Comparison of ENCODE assay signal across 21 mouse cellular contexts in the genomic region with DNA sequence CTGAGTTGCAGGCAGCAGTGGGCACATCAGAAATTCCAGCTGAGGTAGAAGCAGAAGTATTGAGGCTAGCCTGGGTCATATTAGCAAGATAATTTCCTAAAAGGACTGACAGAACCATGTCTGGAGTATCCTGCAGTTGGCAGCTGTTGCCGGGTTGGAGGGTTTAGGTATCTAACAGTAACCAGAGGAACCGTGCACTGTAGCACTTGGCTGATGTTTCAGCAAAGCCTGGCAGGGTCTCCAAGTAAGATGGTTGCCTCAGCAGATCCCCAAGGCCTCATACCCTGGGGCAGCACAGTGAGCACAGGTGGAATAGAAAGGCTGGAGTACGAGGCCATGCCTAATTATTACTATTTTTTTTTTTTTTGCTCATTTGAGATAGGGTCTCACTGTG. TPM values are rescaled to one million over a fixed set of nuclear protein-coding genes. Genes with fewer than 3 reads are reported as not detected.
A peak's percentile ranks its signal among the peaks of the same experiment; 100 is the strongest.
DNase-seq lines count a peak whose midpoint lies in the region; ATAC-seq and TF ChIP-seq lines count a peak whose summit lies in the region.
"Had no signal": no experiment of that assay in that cellular context is flagged by ENCODE, and none has a peak within 500 bp of the region (broad histone marks: within the 10 kb centered on the region; RNA-seq: fewer than 3 reads in every experiment).

No protein-coding gene starts in this region.

- no peaks in the 10 kb centered on the region for H3K9me3 ChIP-seq in limb, embryonic 12.5 days
- no peaks in the 10 kb centered on the region for H3K9me3 ChIP-seq in limb, embryonic 10.5 days (replicated peaks)
- no peaks in the 10 kb centered on the region for H3K9me3 ChIP-seq in ES-Bruce4 (replicated peaks; ENCODE audit: control insufficient read depth, insufficient read depth, low read length, poor library complexity, severe bottlenecking)
- H3K9me3 ChIP-seq in limb, embryonic 14.5 days (ENCODE audit: control insufficient read depth, low read length), result no peaks in the 10 kb centered on the region
- H3K9me3 ChIP-seq: forebrain, embryonic 13.5 days; heart, embryonic 15.5 days; hindbrain, embryonic 10.5 days; megakaryocyte, embryonic 14.5 days had no signal

- peak; percentile 41 for DNase-seq in gastrocnemius, adult 2 months
- no peak for DNase-seq in gastrocnemius, postnatal 14 days
- no peak for DNase-seq in limb, embryonic 10.5 days (ENCODE audit: low spot score)
- DNase-seq in limb, embryonic 14.5 days (ENCODE audit: low spot score), result no peak
- DNase-seq in layer of hippocampus, adult 8-10 months (ENCODE audit: low spot score in 2 of 2), result no peak

- no peak for TF ChIP-seq CTCF in gastrocnemius, adult 2 months (IDR thresholded peaks at IDR 0.05)
- no peak for TF ChIP-seq CTCF in ES-Bruce4 (IDR thresholded peaks at IDR 0.05; ENCODE audit: low read depth, low read length)

- no peak for ATAC-seq in limb, embryonic 12.5 days (ENCODE audit: insufficient number of reproducible peaks, insufficient read depth, low FRiP score, low TSS enrichment, low read depth)
- no peak for ATAC-seq in limb, embryonic 14.5 days (ENCODE audit: low FRiP score, low read depth)
- ATAC-seq: activated CD4-positive, CD25-positive, alpha-beta regulatory T cell, adult 4 months; forebrain, embryonic 13.5 days had no signal

- no peak overlapping the region for H3K4me2 ChIP-seq in limb, embryonic 12.5 days
- H3K4me2 ChIP-seq in limb, embryonic 14.5 days (replicated peaks; ENCODE audit: low read depth, low read length, severe bottlenecking), result no peak overlapping the region
- H3K4me2 ChIP-seq: forebrain, embryonic 13.5 days; heart, embryonic 15.5 days had no signal

- H3K4me3 ChIP-seq in gastrocnemius, adult 2 months, result no peak overlapping the region; the same call in 1 of the 2 replicates
- H3K4me3 ChIP-seq in limb, embryonic 12.5 days (replicated peaks), result no peak overlapping the region
- no peak overlapping the region for H3K4me3 ChIP-seq in limb, embryonic 10.5 days
- no peak overlapping the region for H3K4me3 ChIP-seq in ES-Bruce4 (ENCODE audit: low read depth, low read length)
- H3K4me3 ChIP-seq in limb, embryonic 14.5 days (replicated peaks; ENCODE audit: low read length), result no peak overlapping the region
- H3K4me3 ChIP-seq: erythroblast, embryonic 14.5 days; forebrain, embryonic 13.5 days; heart, embryonic 15.5 days; hindbrain, embryonic 10.5 days; megakaryocyte, embryonic 14.5 days had no signal

- TF ChIP-seq POLR2A in ES-Bruce4 (IDR thresholded peaks at IDR 0.05; ENCODE audit: insufficient read depth, low read length), result no peak
- TF ChIP-seq POLR2A in limb, embryonic 14.5 days (IDR thresholded peaks at IDR 0.05; ENCODE audit: borderline replicate concordance, extremely low read depth, insufficient read depth, insufficient read length), result no peak

- H3K36me3 ChIP-seq in limb, embryonic 12.5 days, result peaks cover 51% of the 10 kb centered on the region
- H3K36me3 ChIP-seq in limb, embryonic 10.5 days, result peaks cover 53% of the 10 kb centered on the region
- H3K36me3 ChIP-seq in ES-Bruce4 (ENCODE audit: control insufficient read depth, insufficient read depth, low read length, poor library complexity, severe bottlenecking), result peaks cover 52% of the 10 kb centered on the region
- H3K36me3 ChIP-seq in limb, embryonic 14.5 days (ENCODE audit: control insufficient read depth, insufficient read depth, low read length), result peaks cover 39% of the 10 kb centered on the region

- TF ChIP-seq EP300 in ES-Bruce4 (IDR thresholded peaks at IDR 0.05; ENCODE audit: insufficient read depth, low read depth, low read length), result no peak

- H3K4me1 ChIP-seq in limb, embryonic 12.5 days (replicated peaks), result peaks cover 7% of the 10 kb centered on the region; the same call in 1 of the 2 replicates
- peaks cover 20% of the 10 kb centered on the region for H3K4me1 ChIP-seq in limb, embryonic 10.5 days
- H3K4me1 ChIP-seq in ES-Bruce4 (ENCODE audit: control insufficient read depth, insufficient read depth, low read length), result no peaks in the 10 kb centered on the region
- H3K4me1 ChIP-seq in limb, embryonic 14.5 days (ENCODE audit: control insufficient read depth, insufficient read depth, low read length), result peaks cover 4% of the 10 kb centered on the region; the same call in 1 of the 2 replicates

- 81% methylated on average over 3 of the region's 3 CpGs for WGBS in limb, embryonic 12.5 days
- 89% methylated on average over 3 of the region's 3 CpGs for WGBS in limb, embryonic 10.5 days
- 85% methylated on average over 3 of the region's 3 CpGs for WGBS in limb, embryonic 14.5 days

- intact Hi-C loops in gastrocnemius, adult 2 months (cut with DNase I), result loop anchor here (2.0 kb wide), 1 partner anchor 78 kb away; no protein-coding TSS in a partner anchor
- intact Hi-C loops in gastrocnemius, postnatal 14 days (cut with DNase I; ENCODE audit: low total_unique reads), result loop anchor here (5.0 kb wide), 2 partner anchors 37 to 77 kb away; no protein-coding TSS in a partner anchor

- H3K27me3 ChIP-seq in limb, embryonic 12.5 days, result no peaks in the 10 kb centered on the region
- 0 out of 2 replicates have a peak, but pooled peaks cover under 1% of the 10 kb centered on the region for H3K27me3 ChIP-seq in limb, embryonic 10.5 days (ENCODE audit: low read depth, poor library complexity, severe bottlenecking)
- H3K27me3 ChIP-seq in ES-Bruce4 (ENCODE audit: control insufficient read depth, insufficient read depth, low read length, poor library complexity, severe bottlenecking), result no peaks in the 10 kb centered on the region
- no peaks in the 10 kb centered on the region for H3K27me3 ChIP-seq in limb, embryonic 14.5 days (ENCODE audit: control insufficient read depth, insufficient read depth, low read length)
- H3K27me3 ChIP-seq: heart, embryonic 15.5 days had no signal

- H3K27ac ChIP-seq in gastrocnemius, adult 2 months, result peak overlapping the region; percentile 64
- peak overlapping the region; percentile 62; the same call in 1 of the 2 replicates for H3K27ac ChIP-seq in limb, embryonic 12.5 days
- H3K27ac ChIP-seq in limb, embryonic 10.5 days, result no peak overlapping the region
- H3K27ac ChIP-seq in ES-Bruce4 (ENCODE audit: insufficient read depth, low read length), result peak overlapping the region; percentile 56; the same call in 1 of the 2 replicates
- 0 out of 2 replicates have a peak overlapping the region, but pooled peaks have one; percentile 33 for H3K27ac ChIP-seq in limb, embryonic 14.5 days (replicated peaks; ENCODE audit: low read depth, low read length)
- H3K27ac ChIP-seq: forebrain, embryonic 13.5 days; hindbrain, embryonic 10.5 days had no signal

- no peak overlapping the region for H3K9ac ChIP-seq in limb, embryonic 12.5 days (replicated peaks)
- peak overlapping the region; percentile 31; the same call in 1 of the 2 replicates for H3K9ac ChIP-seq in ES-Bruce4 (ENCODE audit: low read depth, poor library complexity, severe bottlenecking)
- H3K9ac ChIP-seq in limb, embryonic 14.5 days (ENCODE audit: low read depth, low read length, severe bottlenecking), result no peak overlapping the region
- H3K9ac ChIP-seq: forebrain, embryonic 13.5 days; heart, embryonic 15.5 days had no signal

RNA-seq across cellular contexts. Expression of a gene that starts 3.8 kb away (rescaled TPM):
- total RNA-seq in gastrocnemius, adult 2 months (2021), result 100 to 1,000 TPM; 606 to 729 TPM
- total RNA-seq in gastrocnemius, postnatal 14 days (2021), result 100 to 1,000 TPM; 791 to 878 TPM
- 1,086 and 1,101 TPM in 2 replicates for polyA plus RNA-seq in limb, embryonic 12.5 days (2016; fragmentation: Nextera tagmentation; extraction: Ambion mirVana)
- polyA plus RNA-seq in limb, embryonic 10.5 days (2016; fragmentation: Nextera tagmentation; extraction: Ambion mirVana), result 1,058 and 1,266 TPM in 2 replicates
- 4,511 and 5,371 TPM in 2 replicates for polyA plus RNA-seq in ES-Bruce4 (2011; ENCODE audit: insufficient read depth, insufficient read length, low read depth, missing spikeins)
- 2,303 and 3,506 TPM in 2 replicates for polyA plus RNA-seq in limb, embryonic 14.5 days (2012; rRNA removed)
- 1,158 and 1,230 TPM in 2 replicates for polyA plus RNA-seq in limb, embryonic 14.5 days (2014; fragmentation: Nextera tagmentation; extraction: Ambion mirVana)
- total RNA-seq in layer of hippocampus, adult 8-10 months (2022), result 100 to 1,000 TPM; 779 to 924 (median 859) TPM

RNA-seq across cellular contexts. Expression of a gene that starts 16.8 kb away (rescaled TPM):
- not detected for total RNA-seq in gastrocnemius, adult 2 months (2021)
- not detected for total RNA-seq in gastrocnemius, postnatal 14 days (2021)
- polyA plus RNA-seq in limb, embryonic 12.5 days (2016; fragmentation: Nextera tagmentation; extraction: Ambion mirVana), result 0.05 TPM in 1 of 2 replicates, not detected in the other
- polyA plus RNA-seq in limb, embryonic 10.5 days (2016; fragmentation: Nextera tagmentation; extraction: Ambion mirVana), result 0.04 and 0.09 TPM in 2 replicates
- polyA plus RNA-seq in ES-Bruce4 (2011; ENCODE audit: insufficient read depth, insufficient read length, low read depth, missing spikeins), result not detected in 2 replicates
- 0.45 and 0.58 TPM in 2 replicates for polyA plus RNA-seq in limb, embryonic 14.5 days (2012; rRNA removed)
- 0.32 and 0.89 TPM in 2 replicates for polyA plus RNA-seq in limb, embryonic 14.5 days (2014; fragmentation: Nextera tagmentation; extraction: Ambion mirVana)
- not detected for total RNA-seq in layer of hippocampus, adult 8-10 months (2022)
- total RNA-seq: gastrocnemius, postnatal 10 days; layer of hippocampus, postnatal 25 days; left cerebral cortex, postnatal 10 days had no signal
- polyA plus RNA-seq: activated CD4-positive, CD25-positive, alpha-beta regulatory T cell, adult 4 months; erythroblast, embryonic 14.5 days; small intestine, adult 2 months had no signal

RNA-seq across cellular contexts. Expression of a gene that starts 21.7 kb away (rescaled TPM):
- not detected for total RNA-seq in gastrocnemius, adult 2 months (2021)
- not detected for total RNA-seq in gastrocnemius, postnatal 14 days (2021)
- not detected in 2 replicates for polyA plus RNA-seq in limb, embryonic 12.5 days (2016; fragmentation: Nextera tagmentation; extraction: Ambion mirVana)
- polyA plus RNA-seq in limb, embryonic 10.5 days (2016; fragmentation: Nextera tagmentation; extraction: Ambion mirVana), result not detected in 2 replicates
- not detected in 2 replicates for polyA plus RNA-seq in ES-Bruce4 (2011; ENCODE audit: insufficient read depth, insufficient read length, low read depth, missing spikeins)
- 0.09 TPM in 1 of 2 replicates, not detected in the other for polyA plus RNA-seq in limb, embryonic 14.5 days (2012; rRNA removed)
- not detected in 2 replicates for polyA plus RNA-seq in limb, embryonic 14.5 days (2014; fragmentation: Nextera tagmentation; extraction: Ambion mirVana)
- total RNA-seq in layer of hippocampus, adult 8-10 months (2022), result under 1 TPM in 3 of 4 experiments, not detected in 1; 0.32 to 0.58 (median 0.45) TPM
- total RNA-seq: gastrocnemius, postnatal 10 days; heart, adult 18-20 months; layer of hippocampus, postnatal 25 days had no signal
- polyA plus RNA-seq: activated CD4-positive, CD25-positive, alpha-beta regulatory T cell, adult 4 months; erythroblast, embryonic 14.5 days; heart, embryonic 15.5 days; hindbrain, embryonic 10.5 days; kidney, embryonic 14.5 days; liver, embryonic 16.5 days; neural tube, embryonic 11.5 days; small intestine, adult 2 months had no signal

RNA-seq across cellular contexts. Expression of a gene that starts 33.5 kb away (rescaled TPM):
- total RNA-seq in gastrocnemius, adult 2 months (2021), result 10 to 100 TPM; 82.3 to 82.4 TPM
- 10 to 100 TPM; 54.3 to 61.1 TPM for total RNA-seq in gastrocnemius, postnatal 14 days (2021)
- 69.5 and 74.7 TPM in 2 replicates for polyA plus RNA-seq in limb, embryonic 12.5 days (2016; fragmentation: Nextera tagmentation; extraction: Ambion mirVana)
- polyA plus RNA-seq in limb, embryonic 10.5 days (2016; fragmentation: Nextera tagmentation; extraction: Ambion mirVana), result 52.6 and 61.8 TPM in 2 replicates
- polyA plus RNA-seq in ES-Bruce4 (2011; ENCODE audit: insufficient read depth, insufficient read length, low read depth, missing spikeins), result 59.3 and 71.7 TPM in 2 replicates
- 85.7 and 117 TPM in 2 replicates for polyA plus RNA-seq in limb, embryonic 14.5 days (2012; rRNA removed)
- 91.8 and 96.2 TPM in 2 replicates for polyA plus RNA-seq in limb, embryonic 14.5 days (2014; fragmentation: Nextera tagmentation; extraction: Ambion mirVana)
- total RNA-seq in layer of hippocampus, adult 8-10 months (2022), result 100 to 1,000 TPM in 1 of 4 experiments, 10 to 100 TPM in 3; 78.3 to 104 (median 86.6) TPM

RNA-seq across cellular contexts. Expression of a gene that starts 52.1 kb away (rescaled TPM):
- total RNA-seq in gastrocnemius, adult 2 months (2021), result 1 to 10 TPM; 5.9 to 9.7 TPM
- 10 to 100 TPM; 10.7 to 13.8 TPM for total RNA-seq in gastrocnemius, postnatal 14 days (2021)
- polyA plus RNA-seq in limb, embryonic 12.5 days (2016; fragmentation: Nextera tagmentation; extraction: Ambion mirVana), result 6.1 and 7.0 TPM in 2 replicates
- polyA plus RNA-seq in limb, embryonic 10.5 days (2016; fragmentation: Nextera tagmentation; extraction: Ambion mirVana), result 8.0 and 9.0 TPM in 2 replicates
- 2.6 and 3.7 TPM in 2 replicates for polyA plus RNA-seq in ES-Bruce4 (2011; ENCODE audit: insufficient read depth, insufficient read length, low read depth, missing spikeins)
- polyA plus RNA-seq in limb, embryonic 14.5 days (2012; rRNA removed), result 12.3 and 23.7 TPM in 2 replicates
- 5.3 and 6.6 TPM in 2 replicates for polyA plus RNA-seq in limb, embryonic 14.5 days (2014; fragmentation: Nextera tagmentation; extraction: Ambion mirVana)
- total RNA-seq in layer of hippocampus, adult 8-10 months (2022), result 10 to 100 TPM in 3 of 4 experiments, 1 to 10 TPM in 1; 9.1 to 16.5 (median 12.0) TPM
- polyA plus RNA-seq: erythroblast, embryonic 14.5 days had no signal
